Mouse (Mus musculus) thymus, adult 2 months (tissue): ENCODE data around the gene Doc2g.

ENCODE experiments used
- CTCF ChIP-seq: fragments of 200-500 bp; IDR thresholded peaks from 2 replicates; pipeline ENCODE4 v1.5.1; 2012; ENCODE audit warnings: mild to moderate bottlenecking, control low read depth, low read length, moderate library complexity, borderline replicate concordance; ENCODE audit not compliant: control insufficient read depth, poor library complexity, insufficient read depth; ENCODE audit errors: extremely low read depth
- POLR2A ChIP-seq: fragments of 200-500 bp; IDR thresholded peaks from 2 replicates; pipeline ENCODE4 v1.6.1; 2012; ENCODE audit warnings: mild to moderate bottlenecking, low read length, control low read depth, moderate library complexity; ENCODE audit not compliant: control insufficient read depth, poor library complexity, insufficient read depth; ENCODE audit errors: extremely low read depth

- TF ChIP-seq CTCF (no peak), POLR2A (no peak)
Measured at GRCm38 (mm10) chr19:3990804-3991203, 12.3 kb upstream of the Doc2g start.
